Mouse (Mus musculus) cerebellum, postnatal 10 days (tissue): ENCODE measurements around the gene Rdh9.
"Not testable (repeated sequence)": the region's sequence is repeated elsewhere in the genome, so short reads cannot be mapped to it uniquely, and the experiment has no call there.

Experiments used
- DNase-seq, 2 experiments: peaks; one replicate each; pipeline ENCODE4 v3.0.0; 2021; ENCODE audit warnings: mixed read lengths in 2 of 2

The Rdh9 gene

GRCm38 (mm10) chr10:127759181-127760110 is 16.7 kb upstream of the Rdh9 start, which contains the start of the genes Rdh1 and Rdh16f1:
Gene Rdh1, plus strand, starts transcription at chr10:127759721.
Gene Rdh16f1, plus strand, starts transcription at chr10:127759787.
- DNase-seq: no peak

GRCm38 (mm10) chr10:127762926-127763325 is 13.3 kb upstream of the Rdh9 start:
- peak in 1 of 2 experiments; percentile 1 for DNase-seq

- peak; percentile 66 to 68 for DNase-seq
These were observed 12.1 kb upstream of the Rdh9 start for GRCm38 (mm10) chr10:127763914-127764680.

GRCm38 (mm10) chr10:127766564-127766963 is 9.6 kb upstream of the Rdh9 start:
- no peak for DNase-seq

- DNase-seq: not testable (repeated sequence)
These were observed 6.1 kb downstream of the Rdh9 start for GRCm38 (mm10) chr10:127782321-127782720.

- DNase-seq: not testable (repeated sequence)
These were observed 9.2 kb downstream of the Rdh9 start for GRCm38 (mm10) chr10:127785411-127785810.

GRCm38 (mm10) chr10:127799295-127799694 is 23.1 kb downstream of the Rdh9 start:
- no peak for DNase-seq

- DNase-seq: no peak
These were observed 24.7 kb downstream of the Rdh9 start, which contains the start of gene Rdh16 for GRCm38 (mm10) chr10:127800891-127801290. Gene Rdh16, plus strand, starts transcription at chr10:127801152.

- no peak for DNase-seq
These were observed 25.4 kb downstream of the Rdh9 start for GRCm38 (mm10) chr10:127801612-127802011.

- no peak for DNase-seq
These were observed 26.1 kb downstream of the Rdh9 start for GRCm38 (mm10) chr10:127802236-127802635.

- DNase-seq: no peak
These were observed 28.2 kb downstream of the Rdh9 start for GRCm38 (mm10) chr10:127804416-127804815.

GRCm38 (mm10) chr10:127815888-127816287 is 39.7 kb downstream of the Rdh9 start:
- DNase-seq: no peak

- not testable (repeated sequence) for DNase-seq
These were observed 41.2 kb downstream of the Rdh9 start for GRCm38 (mm10) chr10:127817268-127817910.

- not testable (repeated sequence) for DNase-seq
These were observed 45.6 kb downstream of the Rdh9 start for GRCm38 (mm10) chr10:127821806-127822205.

GRCm38 (mm10) chr10:127825386-127825785 is 49.2 kb downstream of the Rdh9 start:
- DNase-seq: peak; percentile 34

GRCm38 (mm10) chr10:127829121-127829520 is 52.9 kb downstream of the Rdh9 start:
- DNase-seq: peak; percentile 11 to 18

GRCm38 (mm10) chr10:127834186-127834585 is 58.0 kb downstream of the Rdh9 start:
- DNase-seq: not testable (repeated sequence)

- DNase-seq: no peak
These were observed 59.1 kb downstream of the Rdh9 start for GRCm38 (mm10) chr10:127835292-127835691.

GRCm38 (mm10) chr10:127837793-127838192 is 61.6 kb downstream of the Rdh9 start:
- DNase-seq: not testable (repeated sequence)

GRCm38 (mm10) chr10:127838539-127838938 is 62.4 kb downstream of the Rdh9 start:
- no peak for DNase-seq

GRCm38 (mm10) chr10:127840776-127841175 is 64.6 kb downstream of the Rdh9 start:
- no peak for DNase-seq
